Mouse (Mus musculus) left cerebral cortex, postnatal 36 days (tissue): ENCODE measurements at regions not wholly inside any gene's neighbourhood (a gene's known extent, or its start where the extent isn't known, plus 50 kb on each side); places are given as distances from the start of the nearest gene placed in this dataset.

Experiments
- DNase-seq, 2 experiments: peaks; one replicate each; pipeline ENCODE4 v3.0.0; 2021 to 2022; ENCODE audit warnings: low spot score in 2 of 2, mixed read lengths in 1 of 2
- intact Hi-C: fragments of 180-260 bp; cut with DNase I; formaldehyde crosslinking; loops from one replicate; pipeline ENCODE4 v1.15.1; 2025

GRCm38 (mm10) chr14:88410722-88411437 is 60.3 kb downstream of the Pcdh20 start:
- intact Hi-C loops, result no loop called here
- DNase-seq, result no peak

- DNase-seq, result no peak
- intact Hi-C loops, result no loop called here
Measured at GRCm38 (mm10) chr14:88399270-88399669, 71.9 kb downstream of the Pcdh20 start.

DNA sequence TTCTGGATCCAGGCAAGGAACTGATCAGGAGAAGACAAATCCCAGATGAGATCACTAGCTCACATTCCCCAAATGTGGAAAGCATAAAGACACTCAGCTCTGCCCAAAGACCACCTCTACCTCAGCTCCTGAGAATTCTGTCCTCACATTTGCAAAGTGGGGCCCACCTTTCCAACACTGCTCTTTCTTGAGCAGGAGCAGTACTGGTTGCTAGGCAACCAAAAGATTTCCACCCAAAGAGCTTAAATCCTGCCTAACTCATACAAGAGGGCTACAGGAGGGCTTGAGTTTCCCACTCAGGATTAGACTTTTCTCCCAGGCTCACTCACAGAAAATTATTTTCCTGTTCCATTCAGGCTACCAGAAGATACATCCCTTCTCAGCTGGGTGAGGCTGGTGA is 74.0 kb downstream of the Pcdh20 start:
- DNase-seq, result no peak
- intact Hi-C loops, result no loop called here

DNA sequence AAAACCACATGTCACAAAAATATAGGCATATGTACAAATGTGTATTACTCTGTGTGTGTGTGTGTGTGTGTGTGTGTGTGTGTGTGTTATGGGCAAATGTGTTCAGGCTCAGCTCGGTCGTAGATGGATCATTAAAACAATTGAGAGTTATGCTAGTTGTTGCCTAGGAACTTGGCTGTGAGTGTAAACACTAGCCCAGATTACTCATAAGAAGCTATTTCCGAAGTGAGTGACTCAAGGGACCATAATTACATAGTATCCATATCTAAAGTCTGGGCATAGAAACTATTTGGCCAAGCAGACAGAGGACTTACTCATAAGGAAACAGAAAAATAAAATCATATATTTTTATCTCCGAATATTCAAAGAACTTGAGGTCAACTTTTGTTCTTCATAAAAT is 76.2 kb downstream of the Pcdh20 start:
- intact Hi-C loops, result no loop called here
- DNase-seq, result no peak

GRCm38 (mm10) chr14:88384553-88384952 is 86.6 kb downstream of the Pcdh20 start:
- intact Hi-C loops, result no loop called here
- no peak for DNase-seq

- intact Hi-C loops, result loop anchor here (10.0 kb wide), 1 partner anchor 62 kb away; no protein-coding TSS in a partner anchor
- peak; percentile 26 to 44 for DNase-seq
Measured at GRCm38 (mm10) chr14:88347177-88347576, 124.0 kb downstream of the Pcdh20 start.

DNA sequence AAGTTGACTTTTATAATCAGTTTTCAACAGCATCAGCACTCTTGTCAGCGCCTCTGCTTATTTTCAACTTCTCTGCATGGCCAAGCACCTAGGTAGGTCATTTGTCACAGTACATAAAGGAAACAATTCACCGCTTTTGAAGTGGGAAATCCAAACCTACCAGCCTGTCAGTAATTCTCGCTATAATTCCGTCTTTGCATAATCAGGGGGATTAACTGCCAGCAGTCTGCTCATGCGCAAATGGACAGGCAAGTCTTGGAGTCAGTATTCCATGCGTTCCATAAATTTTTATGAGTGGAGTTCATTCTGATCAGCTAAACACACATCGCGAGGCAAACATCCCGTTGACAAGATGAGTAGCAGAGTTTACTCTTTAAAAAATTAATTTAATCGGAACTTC is 133.9 kb downstream of the Pcdh20 start:
- intact Hi-C loops, result no loop called here
- DNase-seq, result no peak

- DNase-seq, result no peak
- intact Hi-C loops, result no loop called here
Measured at GRCm38 (mm10) chr14:88330613-88331012, 140.6 kb downstream of the Pcdh20 start.

DNA sequence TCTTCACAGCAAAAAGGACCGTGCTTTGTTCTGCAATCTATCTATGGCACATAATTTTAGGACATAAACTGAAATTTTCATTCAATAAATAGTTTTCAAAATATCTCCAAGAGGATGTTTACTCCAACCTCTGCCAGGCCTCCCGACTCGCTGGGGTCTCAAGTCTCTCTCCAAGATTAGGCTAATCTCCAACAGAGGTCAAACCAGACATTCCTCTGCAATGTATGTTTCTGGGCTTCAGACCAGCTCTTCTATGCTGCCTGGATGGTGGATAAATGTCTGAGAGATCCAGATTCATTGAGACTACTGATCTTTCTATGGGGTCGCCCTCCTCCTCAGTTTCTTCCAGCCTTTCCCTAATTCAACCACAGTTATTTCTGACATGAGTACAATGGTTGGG is 144.8 kb downstream of the Pcdh20 start:
- intact Hi-C loops, result no loop called here
- DNase-seq, result no peak

DNA sequence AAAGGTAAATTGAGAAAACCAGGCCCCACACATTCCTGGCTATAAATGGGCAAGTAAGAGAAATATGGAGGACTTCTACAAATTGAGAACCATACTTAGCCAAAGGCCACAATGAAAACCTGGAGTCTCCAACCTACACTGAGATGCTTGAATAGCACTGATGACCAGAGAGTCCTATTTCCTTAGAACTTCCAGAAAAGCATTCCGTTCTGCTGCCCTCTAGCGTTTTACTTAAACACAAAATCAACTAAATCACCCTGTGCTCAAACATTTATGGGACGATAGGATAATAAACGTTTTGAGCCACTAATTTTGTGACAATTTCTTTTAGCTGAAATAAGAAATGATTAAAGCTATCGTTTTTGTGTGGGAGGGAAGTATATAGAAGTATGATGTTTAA is 192.9 kb downstream of the Pcdh20 start:
- intact Hi-C loops, result no loop called here
- no peak for DNase-seq

DNA sequence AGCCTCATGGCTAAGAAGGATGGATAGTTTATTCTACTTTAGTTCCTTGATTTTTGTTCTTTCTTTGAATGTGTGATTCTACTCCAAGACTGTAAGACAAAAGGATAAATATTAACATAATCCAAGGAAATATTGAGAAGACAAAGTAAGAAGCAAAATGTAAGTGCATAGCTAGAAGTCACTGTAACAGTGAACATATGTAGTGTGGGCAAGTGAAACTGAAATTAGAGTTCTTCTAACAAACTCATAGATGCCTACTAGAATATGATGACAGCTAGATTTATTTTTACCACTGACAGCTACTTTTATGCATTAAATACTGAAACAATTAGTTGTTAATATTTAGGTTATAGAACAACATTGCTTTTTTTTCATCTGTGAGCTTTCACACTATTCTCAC is 206.4 kb downstream of the Pcdh20 start:
- no peak for DNase-seq
- intact Hi-C loops, result no loop called here

GRCm38 (mm10) chr14:88259034-88259433 is 212.2 kb downstream of the Pcdh20 start:
- intact Hi-C loops, result no loop called here
- DNase-seq, result no peak

DNA sequence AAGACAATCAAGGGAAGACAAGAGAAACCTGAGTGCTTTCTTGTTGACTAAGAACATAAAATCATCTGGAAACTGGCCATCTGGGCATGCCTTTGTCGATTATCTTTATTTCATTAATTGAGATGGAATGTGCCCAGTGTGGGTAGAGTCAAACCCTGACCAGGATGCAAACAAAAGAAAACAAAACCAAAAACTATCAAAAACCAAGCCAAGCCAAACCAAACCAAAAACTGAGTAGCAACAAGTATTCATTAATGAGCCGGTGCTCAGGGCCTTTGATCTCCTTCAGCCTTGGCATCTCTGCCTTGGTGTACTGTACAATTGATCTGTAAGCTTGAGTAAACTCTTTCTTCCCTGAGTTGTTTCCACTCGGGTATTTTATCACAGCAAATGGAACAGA is 216.1 kb downstream of the Pcdh20 start:
- DNase-seq, result no peak
- intact Hi-C loops, result no loop called here
